Mouse (Mus musculus): Measurements from ENCODE around the gene Fbxo44. TPM values are rescaled to one million over a fixed set of nuclear protein-coding genes. Genes with fewer than 3 reads are reported as not detected.
"Not testable (repeated sequence)": the region's sequence is repeated elsewhere in the genome, so short reads cannot be mapped to it uniquely, and the experiment has no call there.

Fbxo44 gene
- 10 to 100 TPM in 1 of 26 experiments, 1 to 10 TPM in 23, not detected in 2; 1.7 to 10.3 (median 3.9) TPM for total RNA-seq (2018; cell fraction: chromatin; rRNA removed)
- 1 to 10 TPM; 1.3 to 3.9 (median 2.1) TPM for total RNA-seq (2018; cell fraction: cytosol; rRNA removed)
- total RNA-seq (2018; cell fraction: nucleus; rRNA removed), result 1 to 10 TPM; 1.1 to 6.2 (median 3.1) TPM
- polyA plus RNA-seq (2018), result 1.5 to 3.2 TPM (median 1.7 TPM) in 3 replicates

- H3K27ac ChIP-seq, result no peak within 1 kb of the TSS
- H3K36me3 ChIP-seq (ENCODE audit: inconsistent target), result no peaks in the 10 kb centered on the region
- 3% methylated on average over 32 of the region's 43 CpGs for WGBS (ENCODE audit: missing documents)
- H3K4me3 ChIP-seq (ENCODE audit: inconsistent target), result peak within 1 kb of the TSS; percentile 37
- H3K79me2 ChIP-seq (ENCODE audit: inconsistent target), result no peaks in the 10 kb centered on the region
Measured at GRCm38 (mm10) chr4:148160436-148161390, at the start of gene Fbxo44, which contains the start of gene Fbxo2. Gene Fbxo44, minus strand, starts transcription at chr4:148160482. Gene Fbxo2, plus strand, starts transcription at chr4:148160621.

GRCm38 (mm10) chr4:148204873-148205232 lies 44.6 kb upstream of the Fbxo44 start:
- Histone ChIP-seq H3K27ac (no peak overlapping the region), H3K4me3 (ENCODE audit: inconsistent target) (no peak overlapping the region), H3K36me3 (ENCODE audit: inconsistent target) (no peaks in the 10 kb centered on the region), H3K79me2 (ENCODE audit: inconsistent target) (no peaks in the 10 kb centered on the region)
- 78% methylated on average over 6 of the region's 6 CpGs for WGBS (ENCODE audit: missing documents)

DNA sequence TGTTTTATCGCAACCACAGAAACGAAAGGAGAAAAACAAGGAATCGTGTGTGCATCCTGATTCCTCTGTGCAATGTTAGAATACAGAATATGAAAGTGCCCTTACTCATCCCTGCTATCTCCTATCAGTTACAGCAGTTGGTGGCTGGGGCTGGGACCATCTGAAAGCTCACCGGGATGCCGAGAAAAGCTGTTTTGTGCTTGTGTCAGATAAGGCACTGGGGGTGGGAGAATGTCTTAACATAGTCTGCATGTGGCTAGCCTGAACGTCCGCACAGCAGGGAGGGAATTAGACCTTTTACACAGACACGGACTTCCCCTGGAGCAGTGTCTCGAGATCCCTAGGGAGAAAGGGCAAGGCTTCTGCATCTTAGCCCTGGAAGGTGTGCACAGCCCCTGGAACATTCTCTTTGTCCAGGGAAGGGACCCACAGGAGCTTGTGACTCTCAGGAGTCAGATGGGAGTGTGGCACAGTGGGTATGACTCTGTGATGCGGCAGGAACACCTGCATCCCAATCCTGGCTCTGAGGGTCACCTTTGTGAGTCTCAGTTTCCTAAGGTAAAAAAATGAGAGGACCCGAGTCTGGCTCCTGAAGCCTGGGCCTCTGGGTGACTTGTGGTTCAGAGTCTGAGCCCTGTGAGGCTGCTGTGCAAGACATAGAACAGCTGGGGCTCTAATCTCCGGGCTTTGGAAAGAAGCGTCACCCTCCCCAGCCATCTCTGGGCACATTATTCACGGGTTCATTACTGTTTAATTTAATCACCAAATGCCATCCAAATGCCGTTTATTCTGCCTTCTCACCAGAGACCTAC lies 44.0 kb upstream of the Fbxo44 start:
- 72% methylated on average over 15 of the region's 15 CpGs for WGBS (ENCODE audit: missing documents)
- Histone ChIP-seq H3K79me2 (ENCODE audit: inconsistent target) (no peaks in the 10 kb centered on the region), H3K4me3 (ENCODE audit: inconsistent target) (no peak overlapping the region), H3K36me3 (ENCODE audit: inconsistent target) (no peaks in the 10 kb centered on the region), H3K27ac (no peak overlapping the region)

DNA sequence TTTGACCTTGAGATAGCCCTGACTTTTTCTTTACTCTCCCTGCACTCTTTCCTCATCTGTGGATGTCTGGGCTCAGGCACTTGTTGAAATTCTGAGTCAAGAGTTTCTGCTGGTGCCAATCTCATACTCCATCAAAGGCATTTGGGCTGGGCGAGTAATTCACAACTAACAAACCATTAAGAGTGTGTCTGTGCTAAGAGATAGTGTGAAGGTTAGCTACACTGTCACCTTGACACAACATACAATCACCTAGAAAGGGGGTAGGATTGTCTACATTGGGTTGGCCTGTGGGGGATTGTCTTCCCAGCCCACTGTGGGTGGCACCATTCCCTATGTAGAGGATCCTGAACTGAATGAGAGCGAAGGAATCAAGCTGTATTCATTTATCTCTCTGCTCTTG lies 43.3 kb upstream of the Fbxo44 start:
- H3K36me3 ChIP-seq (ENCODE audit: inconsistent target), result no peaks in the 10 kb centered on the region
- no peaks in the 10 kb centered on the region for H3K79me2 ChIP-seq (ENCODE audit: inconsistent target)
- 79% methylated on average over 2 of the region's 2 CpGs for WGBS (ENCODE audit: missing documents)
- no peak overlapping the region for H3K27ac ChIP-seq
- no peak overlapping the region for H3K4me3 ChIP-seq (ENCODE audit: inconsistent target)

DNA sequence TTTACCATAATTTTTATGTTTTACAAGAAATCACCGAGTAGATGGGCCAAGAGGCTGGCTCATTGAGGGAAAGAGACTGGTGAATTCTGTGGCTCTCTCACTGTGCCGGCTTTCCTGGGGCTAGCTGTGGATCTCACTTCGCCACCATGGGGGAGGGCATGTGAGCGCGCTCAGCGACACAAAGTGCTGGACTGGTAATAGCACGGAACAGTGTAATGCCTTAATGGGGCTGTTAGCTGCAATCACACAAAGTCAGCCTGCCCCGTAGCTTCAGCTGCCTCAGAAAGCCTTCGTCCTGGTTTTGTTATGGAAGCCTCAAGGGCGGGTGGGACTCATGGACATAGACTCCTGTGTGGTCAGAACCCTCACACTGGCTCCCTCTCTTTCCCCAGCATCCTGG lies 38.4 kb upstream of the Fbxo44 start:
- H3K79me2 ChIP-seq (ENCODE audit: inconsistent target), result no peaks in the 10 kb centered on the region
- no peaks in the 10 kb centered on the region for H3K36me3 ChIP-seq (ENCODE audit: inconsistent target)
- H3K27ac ChIP-seq, result no peak overlapping the region
- no peak overlapping the region for H3K4me3 ChIP-seq (ENCODE audit: inconsistent target)
- 68% methylated on average over 10 of the region's 10 CpGs for WGBS (ENCODE audit: missing documents)

DNA sequence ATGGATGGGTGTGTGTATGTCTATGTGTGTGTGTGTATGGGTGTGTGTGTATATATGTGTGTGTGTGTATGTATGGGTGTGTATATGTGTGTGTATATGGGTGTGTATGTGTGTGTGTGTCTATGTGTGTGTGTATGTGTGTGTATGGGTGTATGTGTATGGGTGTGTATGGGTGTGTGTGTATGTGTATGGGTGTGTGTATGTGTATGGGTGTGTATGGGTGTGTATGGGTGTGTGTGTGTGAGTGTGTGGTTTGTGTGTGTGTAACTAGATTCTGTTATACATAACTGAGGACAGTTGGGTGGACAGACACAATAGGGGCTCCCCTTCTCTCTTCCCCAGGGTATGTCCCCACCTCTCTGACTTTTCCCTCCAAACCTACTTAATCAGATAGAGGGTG lies 34.1 kb upstream of the Fbxo44 start:
- H3K4me3 ChIP-seq (ENCODE audit: inconsistent target), result no peak overlapping the region
- no peak overlapping the region for H3K27ac ChIP-seq
- no peaks in the 10 kb centered on the region for H3K79me2 ChIP-seq (ENCODE audit: inconsistent target)
- H3K36me3 ChIP-seq (ENCODE audit: inconsistent target), result no peaks in the 10 kb centered on the region

DNA sequence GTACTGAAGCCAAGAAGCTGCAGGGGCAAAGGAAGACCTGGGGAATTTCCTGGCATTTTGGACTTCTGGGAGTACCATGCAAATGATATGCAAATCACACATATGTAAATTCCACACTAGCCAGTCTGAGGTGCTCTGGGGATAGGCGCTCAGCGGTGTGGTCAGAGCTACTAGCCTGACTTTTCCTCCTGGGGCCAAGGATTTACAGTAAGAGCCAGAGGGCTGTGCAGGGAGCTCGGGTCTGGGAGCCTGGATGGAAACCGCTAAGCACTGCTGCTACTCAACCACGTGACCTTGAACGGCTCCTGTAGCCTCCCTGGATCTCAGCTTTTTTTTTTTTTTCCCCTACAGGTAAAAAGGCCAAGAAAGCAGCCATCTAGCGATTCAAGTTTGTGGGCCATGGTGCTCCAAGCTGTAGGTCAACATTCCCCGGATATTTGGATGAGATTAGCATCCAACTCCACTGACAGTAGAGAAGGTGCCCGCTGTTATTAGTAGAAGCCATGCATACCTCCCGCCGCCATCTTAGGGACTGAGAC lies 32.5 kb upstream of the Fbxo44 start:
- Histone ChIP-seq H3K36me3 (ENCODE audit: inconsistent target) (no peaks in the 10 kb centered on the region), H3K4me3 (ENCODE audit: inconsistent target) (no peak overlapping the region), H3K79me2 (ENCODE audit: inconsistent target) (no peaks in the 10 kb centered on the region), H3K27ac (no peak overlapping the region)
- 43% methylated on average over 11 of the region's 11 CpGs for WGBS (ENCODE audit: missing documents)

DNA sequence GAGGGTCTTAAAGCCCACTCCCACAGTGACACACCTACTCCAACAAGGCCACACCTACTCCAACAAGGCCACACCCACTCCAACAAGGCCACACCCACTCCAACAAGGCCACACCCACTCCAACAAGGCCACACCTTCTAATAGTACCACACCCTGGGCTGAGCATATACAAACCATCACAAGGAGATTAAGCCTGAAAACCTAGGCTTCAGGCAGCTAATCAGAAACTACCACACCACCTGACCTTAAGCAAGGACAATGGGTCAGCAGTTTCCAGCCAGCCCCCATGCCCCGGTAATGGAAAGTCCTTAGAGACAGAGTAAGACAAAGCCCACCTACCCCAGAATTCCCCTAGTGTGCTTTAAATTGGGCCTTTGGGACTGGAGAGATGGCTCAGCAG lies 28.5 kb upstream of the Fbxo44 start:
- 100% methylated on average over 1 of the region's 1 CpGs for WGBS (ENCODE audit: missing documents)
- not testable (repeated sequence) for H3K4me3 ChIP-seq (ENCODE audit: inconsistent target); H3K27ac ChIP-seq; H3K79me2 ChIP-seq (ENCODE audit: inconsistent target); H3K36me3 ChIP-seq (ENCODE audit: inconsistent target)

- Histone ChIP-seq H3K27ac (no peak overlapping the region), H3K36me3 (ENCODE audit: inconsistent target) (no peaks in the 10 kb centered on the region), H3K79me2 (ENCODE audit: inconsistent target) (no peaks in the 10 kb centered on the region), H3K4me3 (ENCODE audit: inconsistent target) (no peak overlapping the region)
- WGBS (ENCODE audit: missing documents), result 80% methylated on average over 4 of the region's 4 CpGs
Measured at GRCm38 (mm10) chr4:148185819-148186218, 25.5 kb upstream of the Fbxo44 start.

DNA sequence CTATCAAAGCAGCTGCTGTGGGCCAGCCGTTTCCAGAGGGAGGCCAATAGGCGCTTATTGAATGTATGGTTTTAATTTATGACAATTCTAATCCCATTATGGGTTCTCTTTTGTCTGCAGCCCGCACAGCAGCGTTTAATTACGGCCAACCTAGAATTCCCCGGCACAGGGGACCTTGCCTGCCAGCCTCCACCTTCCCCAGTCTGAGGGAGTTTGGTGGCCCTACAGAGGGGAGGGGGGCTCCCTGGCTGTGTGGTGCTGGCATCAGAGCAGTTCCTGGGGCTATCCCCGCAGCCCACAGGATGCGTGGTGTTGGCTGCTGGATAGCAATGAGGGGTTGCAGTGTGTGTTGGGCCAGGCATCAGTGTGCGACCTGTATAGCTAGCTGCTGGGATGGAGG lies 24.3 kb upstream of the Fbxo44 start:
- 74% methylated on average over 9 of the region's 9 CpGs for WGBS (ENCODE audit: missing documents)
- Histone ChIP-seq H3K79me2 (ENCODE audit: inconsistent target) (no peaks in the 10 kb centered on the region), H3K27ac (no peak overlapping the region), H3K4me3 (ENCODE audit: inconsistent target) (no peak overlapping the region), H3K36me3 (ENCODE audit: inconsistent target) (no peaks in the 10 kb centered on the region)

DNA sequence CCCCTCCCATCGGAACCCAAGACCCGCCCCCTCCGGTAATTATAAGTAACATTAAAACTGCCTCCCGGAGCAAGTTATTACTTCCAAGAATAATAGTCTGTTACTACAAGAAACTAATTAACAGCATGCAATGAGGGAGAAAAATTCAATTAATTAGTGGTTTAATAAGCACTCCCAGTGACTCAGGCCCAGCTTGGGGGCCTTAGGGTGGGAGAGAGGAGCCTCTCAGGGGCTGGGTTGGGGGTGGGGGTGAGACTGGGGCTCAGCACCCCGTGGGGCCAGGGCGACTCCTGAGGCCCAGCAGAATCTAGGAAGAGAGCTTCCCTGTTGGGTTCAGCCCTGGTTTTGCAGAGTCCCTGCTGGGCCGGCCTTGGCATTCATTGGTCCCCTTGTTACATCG lies 22.1 kb upstream of the Fbxo44 start:
- H3K36me3 ChIP-seq (ENCODE audit: inconsistent target), result no peaks in the 10 kb centered on the region
- 45% methylated on average over 8 of the region's 8 CpGs for WGBS (ENCODE audit: missing documents)
- no peak overlapping the region for H3K4me3 ChIP-seq (ENCODE audit: inconsistent target)
- no peaks in the 10 kb centered on the region for H3K79me2 ChIP-seq (ENCODE audit: inconsistent target)
- H3K27ac ChIP-seq, result no peak overlapping the region

GRCm38 (mm10) chr4:148181483-148181882 lies 21.2 kb upstream of the Fbxo44 start:
- Histone ChIP-seq H3K36me3 (ENCODE audit: inconsistent target) (no peaks in the 10 kb centered on the region), H3K27ac (no peak overlapping the region), H3K4me3 (ENCODE audit: inconsistent target) (no peak overlapping the region), H3K79me2 (ENCODE audit: inconsistent target) (no peaks in the 10 kb centered on the region)
- WGBS (ENCODE audit: missing documents), result 86% methylated on average over 12 of the region's 12 CpGs

DNA sequence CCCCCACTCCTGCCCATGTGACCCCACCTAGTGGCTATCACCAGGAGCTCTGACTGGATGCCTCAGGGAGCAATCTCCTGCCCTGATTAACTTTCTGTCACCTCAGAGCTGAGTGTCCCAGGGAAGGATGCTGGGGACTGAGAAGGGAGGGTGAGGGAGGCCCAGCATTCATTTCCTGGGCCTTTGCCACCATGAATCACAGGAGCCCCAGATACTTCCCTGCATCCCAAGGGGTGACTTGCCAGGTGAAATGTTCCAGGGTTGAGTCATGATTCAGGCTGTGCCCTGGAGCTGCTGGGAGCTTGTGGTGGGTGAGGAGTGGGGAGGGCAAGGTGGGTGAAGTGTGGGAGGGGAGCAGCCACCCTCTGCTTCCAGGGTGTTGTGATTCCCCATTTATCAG lies 17.4 kb upstream of the Fbxo44 start:
- H3K36me3 ChIP-seq (ENCODE audit: inconsistent target), result no peaks in the 10 kb centered on the region

DNA sequence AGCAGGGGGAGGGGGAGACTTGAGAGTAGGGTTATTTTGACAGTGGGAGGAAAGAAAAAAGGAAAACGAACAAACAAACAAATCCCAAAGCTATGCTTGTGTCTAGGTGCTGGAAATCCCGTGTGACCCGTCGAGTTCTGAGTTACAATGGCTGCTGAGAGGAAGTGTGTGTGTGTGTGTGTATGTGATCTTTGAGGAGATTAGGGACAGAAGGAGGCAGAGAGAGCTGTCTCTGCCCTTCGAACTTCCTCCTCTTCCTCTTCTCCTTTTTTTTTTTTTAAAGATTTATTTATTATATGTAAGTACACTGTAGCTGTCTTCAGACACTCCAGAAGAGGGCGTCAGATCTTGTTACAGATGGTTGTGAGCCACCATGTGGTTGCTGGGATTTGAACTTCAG lies 16.3 kb upstream of the Fbxo44 start:
- H3K4me3 ChIP-seq (ENCODE audit: inconsistent target); H3K27ac ChIP-seq; H3K79me2 ChIP-seq (ENCODE audit: inconsistent target); H3K36me3 ChIP-seq (ENCODE audit: inconsistent target): not testable (repeated sequence)
- WGBS (ENCODE audit: missing documents), result 8% methylated on average over 4 of the region's 6 CpGs

More for the DNA sequence above, 17.4 kb upstream of the Fbxo44 start:
- Histone ChIP-seq H3K4me3 (ENCODE audit: inconsistent target) (no peak overlapping the region), H3K79me2 (ENCODE audit: inconsistent target) (no peaks in the 10 kb centered on the region), H3K27ac (no peak overlapping the region)

DNA sequence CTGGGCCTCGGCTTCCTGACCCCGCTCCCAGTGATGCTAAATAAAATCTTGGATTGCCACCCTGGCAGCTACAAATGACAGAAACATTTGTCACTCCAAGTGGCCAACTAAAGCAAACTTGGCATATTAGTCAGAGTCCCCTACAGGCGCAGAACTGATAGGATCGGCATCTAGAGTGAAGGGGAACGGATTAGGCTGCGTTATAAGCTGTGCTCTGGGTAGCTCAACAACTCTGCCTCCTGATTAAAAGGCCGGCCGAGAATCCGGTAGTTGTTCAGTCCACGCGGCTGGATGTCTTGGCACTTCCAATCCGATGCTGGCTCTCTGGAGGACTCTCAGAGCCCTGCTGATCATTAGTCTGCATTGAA lies 14.2 kb upstream of the Fbxo44 start:
- no peak overlapping the region for H3K27ac ChIP-seq
- no peaks in the 10 kb centered on the region for H3K36me3 ChIP-seq (ENCODE audit: inconsistent target)
- 33% methylated on average over 12 of the region's 12 CpGs for WGBS (ENCODE audit: missing documents)
- no peak overlapping the region for H3K4me3 ChIP-seq (ENCODE audit: inconsistent target)
- H3K79me2 ChIP-seq (ENCODE audit: inconsistent target), result no peaks in the 10 kb centered on the region

All from macrophage (primary cell).